Mouse (Mus musculus) lung, embryonic 16.5 days (tissue): ENCODE data around the gene Itpr1. TPM values are rescaled to one million over a fixed set of nuclear protein-coding genes. Genes with fewer than 3 reads are reported as not detected.

ENCODE experiments used
- ATAC-seq: fragments of 200-750 bp; cut with Nextera tagmentation; 2 replicates; pipeline ENCODE4 v1.8.0; 2017; ENCODE audit warnings: low read depth, mild to moderate bottlenecking, moderate library complexity
- H3K27ac ChIP-seq: fragments of 300-500 bp; sonication (generic); 2 replicates; pipeline ENCODE4 v1.5.1; 2014; ENCODE audit warnings: mild to moderate bottlenecking, control low read depth, low read length
- H3K27me3 ChIP-seq: fragments of 300-500 bp; sonication (generic); 2 replicates; pipeline ENCODE4 v1.6.1; 2014; ENCODE audit warnings: low read depth, low read length, mixed read lengths; ENCODE audit not compliant: control insufficient read depth, insufficient read depth
- H3K36me3 ChIP-seq: fragments of 300-500 bp; sonication (generic); 2 replicates; pipeline ENCODE4 v1.6.1; 2014; ENCODE audit warnings: low read length; ENCODE audit not compliant: control insufficient read depth, insufficient read depth
- H3K4me1 ChIP-seq: fragments of 300-500 bp; sonication (generic); replicated peaks from 2 replicates; pipeline ENCODE4 v1.6.1; 2014; ENCODE audit warnings: low read length, mixed read lengths; ENCODE audit not compliant: control insufficient read depth, insufficient read depth
- H3K4me2 ChIP-seq: fragments of 300-500 bp; sonication (generic); 2 replicates; pipeline ENCODE4 v1.6.1; 2014; ENCODE audit warnings: low read depth, low read length, control low read depth
- H3K4me3 ChIP-seq: fragments of 300-500 bp; sonication (generic); 2 replicates; pipeline ENCODE4 v1.5.1; 2014; ENCODE audit warnings: mild to moderate bottlenecking, low read length, control low read depth
- H3K9ac ChIP-seq: fragments of 300-500 bp; sonication (generic); 2 replicates; pipeline ENCODE4 v1.6.1; 2014; ENCODE audit warnings: low read length, control low read depth
- H3K9me3 ChIP-seq: fragments of 300-500 bp; sonication (generic); 2 replicates; pipeline ENCODE4 v1.6.1; 2016; ENCODE audit warnings: low read length; ENCODE audit not compliant: control insufficient read depth
- WGBS: fragments of 180-500 bp; shearing (Covaris S2); extraction: QIAGEN DNeasy Blood & Tissue Kit; methylation state at CpG from one replicate; pipeline ENCODE4 v1.1.7; 2014; 5-methylcytosine and 5-hydroxymethylcytosine counted together
- polyA plus RNA-seq: library from polyadenylated mRNA; unstranded; fragments of >200 nt; fragmentation: Nextera tagmentation; extraction: Ambion mirVana; gene quantifications from 2 replicates; pipeline ENCODE4 v1.2.1, GENCODE M21; 2015

Itpr1 gene
- polyA plus RNA-seq, 1 experiment from 2014 or later = 13.0 TPM

DNA sequence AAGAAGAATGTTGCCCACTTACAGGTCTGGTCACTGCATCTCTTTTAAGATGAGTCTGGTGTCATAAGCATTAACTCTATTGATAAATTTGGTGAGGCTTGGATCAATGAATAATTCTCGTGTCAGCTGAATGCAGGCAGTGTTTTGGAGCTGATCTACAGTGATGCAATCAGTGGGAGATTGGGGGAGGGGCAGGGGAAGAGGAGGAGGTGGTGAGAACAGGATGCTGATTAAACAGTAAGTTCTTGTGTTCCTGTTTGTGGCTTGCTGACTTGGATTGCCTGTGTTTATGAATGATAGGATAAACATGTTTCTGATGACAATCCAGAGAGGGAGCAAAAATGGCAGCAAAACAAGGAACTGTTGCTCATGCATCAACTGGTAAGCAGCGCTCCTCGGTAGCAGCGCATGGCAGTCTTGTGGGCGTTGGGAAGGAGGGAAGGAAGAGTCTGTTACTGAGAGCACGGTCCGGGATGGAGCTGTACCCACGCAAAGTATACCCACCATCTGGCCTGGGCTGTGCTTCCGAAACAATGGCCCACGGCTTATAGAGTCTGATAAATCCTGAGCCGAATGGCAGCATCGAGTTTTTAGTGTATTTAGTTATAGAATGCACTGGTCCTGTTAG lies 64.1 kb downstream of the Itpr1 start:
- Histone ChIP-seq H3K27me3 (no peaks in the 10 kb centered on the region), H3K36me3 (no peaks in the 10 kb centered on the region), H3K4me3 (no peak overlapping the region), H3K4me1 (peaks cover 9% of the 10 kb centered on the region; the same call in 1 of the 2 replicates), H3K27ac (no peak overlapping the region), H3K4me2 (no peak overlapping the region), H3K9ac (no peak overlapping the region), H3K9me3 (no peaks in the 10 kb centered on the region)
- 75% methylated on average over 12 of the region's 12 CpGs for WGBS
- ATAC-seq = no peak

DNA sequence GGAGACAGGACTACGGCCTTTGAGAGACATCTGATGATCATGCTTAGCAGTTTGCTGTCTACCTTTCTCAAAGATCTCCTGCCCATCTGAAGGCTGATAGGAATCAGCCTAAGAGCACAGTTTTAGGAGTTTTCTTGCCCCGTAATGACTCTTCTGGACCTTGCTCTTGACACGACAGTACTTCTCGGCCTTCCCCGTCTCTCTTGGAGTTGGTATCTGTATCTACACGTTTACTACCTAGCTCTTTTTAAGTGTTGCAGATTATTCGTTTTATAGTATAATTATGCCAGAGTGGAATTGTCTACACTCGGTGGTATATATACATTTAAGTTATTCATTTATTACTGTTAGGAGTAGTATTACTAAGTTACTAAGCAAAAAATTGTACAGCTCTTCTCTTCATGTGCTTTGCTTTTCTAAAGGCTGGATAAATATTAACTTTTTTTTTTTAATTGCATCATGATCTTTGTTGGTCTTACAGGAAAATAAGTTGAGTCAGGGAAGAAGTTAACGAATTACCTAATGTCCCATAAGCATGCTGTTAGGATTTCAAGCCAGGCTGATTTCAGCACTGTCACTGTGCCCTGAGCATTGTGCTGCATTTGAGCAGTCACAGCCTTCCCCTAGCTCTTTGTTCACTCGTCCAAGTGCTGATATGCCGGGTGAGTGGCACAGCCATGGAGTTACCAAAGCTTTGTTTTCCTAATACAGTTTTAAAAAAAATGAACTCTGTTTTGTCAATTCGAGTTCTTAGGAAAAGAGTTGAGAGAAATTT lies 64.9 kb downstream of the Itpr1 start:
- Histone ChIP-seq H3K27ac (no peak overlapping the region), H3K9ac (no peak overlapping the region), H3K4me3 (no peak overlapping the region), H3K36me3 (no peaks in the 10 kb centered on the region), H3K9me3 (no peaks in the 10 kb centered on the region), H3K4me1 (peaks cover 13% of the 10 kb centered on the region), H3K4me2 (no peak overlapping the region), H3K27me3 (no peaks in the 10 kb centered on the region)
- 79% methylated on average over 12 of the region's 12 CpGs for WGBS
- ATAC-seq = no peak

DNA sequence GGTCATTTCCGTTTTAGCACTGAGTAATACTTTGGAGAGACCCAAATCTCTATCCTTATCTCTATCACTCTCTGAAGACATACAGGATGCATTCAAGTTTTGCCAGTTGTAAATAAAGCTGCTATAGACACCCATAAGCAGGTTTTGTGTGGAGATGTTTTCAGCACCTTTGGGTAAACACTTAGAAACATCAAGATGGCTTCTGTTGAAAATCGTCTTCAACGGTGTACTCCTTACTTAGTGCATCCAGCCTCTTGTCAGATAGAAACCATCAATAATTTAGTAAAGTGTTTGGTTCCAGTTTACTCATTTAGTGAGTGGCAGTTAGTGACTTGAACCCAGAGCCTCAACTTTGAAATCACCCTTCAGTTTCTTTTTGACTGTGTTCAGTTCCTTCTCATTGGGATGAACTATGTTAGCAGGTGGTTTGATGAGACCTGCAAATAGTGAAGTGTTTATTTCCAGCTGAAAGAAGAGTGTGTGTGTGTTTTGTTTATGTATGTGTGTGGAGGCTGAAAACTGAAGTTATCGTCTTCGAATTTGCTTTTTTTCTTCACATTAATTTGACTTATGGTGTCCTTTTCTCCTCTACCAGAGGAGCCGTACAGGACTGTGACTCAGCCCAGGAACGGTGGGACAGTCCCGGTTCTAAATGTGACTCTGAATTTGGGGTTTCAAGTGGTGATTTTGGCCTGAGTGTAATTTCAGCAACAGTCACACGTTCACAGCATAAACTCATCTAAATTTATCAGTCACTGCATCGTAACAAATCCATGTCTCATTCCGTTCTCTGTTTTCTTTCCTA lies 66.1 kb downstream of the Itpr1 start:
- H3K4me1 ChIP-seq = peaks cover 11% of the 10 kb centered on the region
- WGBS = 72% methylated on average over 11 of the region's 11 CpGs
- H3K27ac ChIP-seq = no peak overlapping the region
- no peak overlapping the region for H3K9ac ChIP-seq
- H3K36me3 ChIP-seq = no peaks in the 10 kb centered on the region
- H3K4me3 ChIP-seq = no peak overlapping the region
- H3K4me2 ChIP-seq = no peak overlapping the region
- H3K9me3 ChIP-seq = no peaks in the 10 kb centered on the region
- no peaks in the 10 kb centered on the region for H3K27me3 ChIP-seq
- no peak for ATAC-seq

DNA sequence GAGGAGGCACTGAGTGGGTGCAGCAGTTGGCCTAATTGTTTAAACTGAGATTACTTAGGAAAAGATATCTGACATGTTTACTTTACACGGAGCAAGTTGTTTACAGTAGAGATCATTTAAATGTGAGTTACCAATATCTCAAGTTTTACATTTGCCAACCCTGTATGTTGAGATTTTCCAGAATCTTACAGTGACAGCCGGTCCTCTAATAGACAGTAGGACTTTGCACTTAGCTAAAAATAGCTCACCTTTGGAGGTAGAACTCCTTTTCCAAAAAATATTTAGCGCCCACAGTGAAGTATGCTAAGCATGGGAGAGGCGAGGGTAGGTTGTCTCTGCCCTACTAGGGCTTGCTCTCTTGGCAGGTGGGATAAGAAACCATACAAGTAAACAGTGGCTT lies 69.2 kb downstream of the Itpr1 start:
- Histone ChIP-seq H3K9ac (no peak overlapping the region), H3K4me2 (no peak overlapping the region), H3K27me3 (no peaks in the 10 kb centered on the region), H3K4me3 (no peak overlapping the region), H3K27ac (no peak overlapping the region), H3K4me1 (peaks cover 5% of the 10 kb centered on the region), H3K9me3 (no peaks in the 10 kb centered on the region), H3K36me3 (no peaks in the 10 kb centered on the region)
- peak; percentile 28; the same call in 1 of the 2 replicates for ATAC-seq
- WGBS = 32% methylated on average over 4 of the region's 4 CpGs

DNA sequence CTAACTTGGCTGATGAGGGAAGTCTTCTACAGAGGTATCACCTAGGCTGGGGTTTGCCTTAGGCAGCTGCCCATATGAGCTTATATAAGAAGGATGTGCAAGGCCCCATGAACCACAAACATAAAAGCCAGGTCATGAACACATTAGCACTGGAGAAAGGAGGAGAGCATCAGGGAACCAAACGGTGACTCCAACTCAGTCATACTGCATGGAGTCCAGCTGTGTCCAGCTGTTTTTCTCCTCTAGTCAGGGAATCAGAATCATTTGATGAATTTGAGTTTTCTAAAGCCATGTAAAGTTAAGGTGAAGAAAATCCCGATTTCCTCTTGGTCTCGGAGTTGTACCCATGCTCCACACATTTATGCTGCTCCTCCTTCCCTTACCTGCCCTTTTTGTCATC lies 69.7 kb downstream of the Itpr1 start:
- WGBS = 63% methylated on average over 3 of the region's 3 CpGs
- H3K27ac ChIP-seq = no peak overlapping the region

DNA sequence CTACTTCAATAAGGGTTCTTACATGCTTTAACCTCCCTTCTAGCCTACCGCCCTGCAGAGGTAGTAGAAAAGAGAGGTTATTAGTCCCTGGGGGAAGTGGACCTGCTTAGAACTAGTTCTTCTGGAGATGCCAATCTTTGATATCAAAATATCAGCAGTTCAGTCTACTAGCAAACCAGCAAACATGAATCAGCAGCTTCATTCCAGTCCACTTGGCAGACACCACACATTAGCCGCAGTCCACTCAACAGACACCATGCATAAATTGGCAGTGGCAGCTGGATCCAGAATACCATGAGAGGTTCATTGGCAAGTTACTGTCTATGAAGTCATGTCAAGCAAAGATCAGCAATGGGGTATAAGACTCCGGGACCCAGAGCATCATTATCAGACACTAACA lies 71.8 kb downstream of the Itpr1 start:
- ATAC-seq = no peak
- no peak overlapping the region for H3K27ac ChIP-seq
- no peak overlapping the region for H3K4me3 ChIP-seq
- H3K9ac ChIP-seq = no peak overlapping the region
- 87% methylated on average over 3 of the region's 3 CpGs for WGBS
- no peaks in the 10 kb centered on the region for H3K9me3 ChIP-seq
- H3K36me3 ChIP-seq = no peaks in the 10 kb centered on the region
- H3K4me1 ChIP-seq = peaks cover 5% of the 10 kb centered on the region
- no peaks in the 10 kb centered on the region for H3K27me3 ChIP-seq
- H3K4me2 ChIP-seq = no peak overlapping the region

More for the DNA sequence above, 69.7 kb downstream of the Itpr1 start:
- H3K9me3 ChIP-seq = no peaks in the 10 kb centered on the region
- H3K27me3 ChIP-seq = no peaks in the 10 kb centered on the region
- no peaks in the 10 kb centered on the region for H3K36me3 ChIP-seq
- H3K4me2 ChIP-seq = no peak overlapping the region
- no peak overlapping the region for H3K9ac ChIP-seq
- peak; percentile 41; the same call in 1 of the 2 replicates for ATAC-seq
- no peak overlapping the region for H3K4me3 ChIP-seq
- peaks cover 5% of the 10 kb centered on the region for H3K4me1 ChIP-seq

DNA sequence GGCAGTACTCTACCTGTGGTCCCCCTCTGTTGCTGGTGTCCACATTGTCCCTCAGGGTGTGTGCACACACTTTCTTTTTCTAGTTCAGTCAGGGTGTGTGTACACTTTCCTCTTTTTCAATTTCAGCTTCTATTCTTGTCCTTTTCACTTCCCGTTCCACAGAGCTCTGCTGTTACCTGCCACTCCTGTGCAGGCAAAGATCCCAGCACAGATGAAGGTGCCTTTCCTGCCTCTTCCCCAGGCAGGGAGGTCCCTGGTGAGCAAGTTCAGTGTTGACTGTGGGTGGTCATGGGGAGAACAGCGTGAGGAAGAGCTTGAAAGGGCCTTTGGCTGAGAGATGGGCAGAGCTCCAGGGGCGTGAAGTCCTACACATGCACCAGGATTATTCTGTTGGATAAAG lies 76.1 kb downstream of the Itpr1 start:
- Histone ChIP-seq H3K36me3 (no peaks in the 10 kb centered on the region), H3K4me3 (no peak overlapping the region), H3K9ac (no peak overlapping the region), H3K27me3 (no peaks in the 10 kb centered on the region), H3K4me1 (no peaks in the 10 kb centered on the region), H3K9me3 (no peaks in the 10 kb centered on the region), H3K4me2 (no peak overlapping the region), H3K27ac (no peak overlapping the region)
- ATAC-seq = no peak
- WGBS = 63% methylated on average over 3 of the region's 3 CpGs

DNA sequence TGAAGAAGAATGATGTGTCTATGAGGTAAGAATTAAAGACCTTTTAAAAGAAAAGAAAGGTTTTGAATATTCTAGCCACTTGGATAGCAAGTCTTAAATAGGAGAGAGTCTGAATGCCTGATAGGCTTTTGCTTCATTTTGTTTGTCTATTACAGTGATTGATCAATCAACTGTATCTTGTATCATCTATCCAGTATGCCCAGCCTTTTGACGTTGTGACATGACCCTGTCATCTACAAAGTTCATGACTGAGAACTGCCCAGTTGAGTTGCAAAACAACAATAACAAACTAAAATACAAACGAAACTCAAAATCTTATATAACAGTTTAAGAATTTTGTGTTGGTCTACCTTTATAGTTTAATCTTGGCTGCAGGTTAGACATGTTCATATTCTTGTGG lies 78.1 kb downstream of the Itpr1 start:
- Histone ChIP-seq H3K27me3 (no peaks in the 10 kb centered on the region), H3K9me3 (no peaks in the 10 kb centered on the region), H3K4me3 (no peak overlapping the region), H3K36me3 (no peaks in the 10 kb centered on the region), H3K9ac (no peak overlapping the region), H3K4me1 (no peaks in the 10 kb centered on the region), H3K4me2 (no peak overlapping the region), H3K27ac (no peak overlapping the region)
- ATAC-seq = no peak
- WGBS = 82% methylated on average over 2 of the region's 2 CpGs

DNA sequence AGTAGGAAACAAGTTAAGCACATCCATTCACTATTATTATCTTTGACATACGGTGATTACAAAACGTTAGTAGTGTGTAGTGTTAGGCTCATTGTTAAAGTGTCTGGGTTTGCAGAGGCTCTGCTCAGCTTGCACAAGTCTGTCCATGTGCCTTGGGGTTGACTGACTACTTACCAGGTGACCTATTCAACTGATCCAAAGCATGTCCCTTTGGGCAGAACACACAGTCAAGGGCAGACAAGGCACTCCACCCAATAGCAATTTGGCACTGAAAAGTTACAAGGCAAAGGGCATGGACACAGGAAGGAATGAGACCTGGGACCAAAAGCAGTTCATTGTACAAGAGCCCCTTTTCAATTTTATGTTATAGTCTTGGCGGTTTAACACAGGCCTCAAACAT lies 78.7 kb downstream of the Itpr1 start:
- no peak for ATAC-seq
- no peaks in the 10 kb centered on the region for H3K9me3 ChIP-seq
- no peaks in the 10 kb centered on the region for H3K27me3 ChIP-seq
- H3K4me2 ChIP-seq = no peak overlapping the region
- H3K4me1 ChIP-seq = no peaks in the 10 kb centered on the region
- no peak overlapping the region for H3K9ac ChIP-seq
- WGBS = 73% methylated on average over 3 of the region's 3 CpGs
- no peak overlapping the region for H3K4me3 ChIP-seq
- H3K36me3 ChIP-seq = no peaks in the 10 kb centered on the region
- no peak overlapping the region for H3K27ac ChIP-seq
